Mouse (Mus musculus) cerebellum, adult 2 months (tissue): Measurements from ENCODE around the gene Ndrg3. TPM values are rescaled to one million over a fixed set of nuclear protein-coding genes. Genes with fewer than 3 reads are reported as not detected.
"Not testable (repeated sequence)": the region's sequence is repeated elsewhere in the genome, so short reads cannot be mapped to it uniquely, and the experiment has no call there.

ENCODE experiments used
- DNase-seq, 2 experiments: peaks; one replicate each; pipeline ENCODE4 v3.0.0; 2021
- H3K27ac ChIP-seq: fragments of 200-500 bp; 2 replicates; pipeline ENCODE4 v1.5.1; 2012; ENCODE audit warnings: low read length, control low read depth, inconsistent platforms; ENCODE audit not compliant: insufficient read depth
- H3K27me3 ChIP-seq: fragments of 200-500 bp; 2 replicates; pipeline ENCODE4 v1.6.1; 2012; ENCODE audit warnings: inconsistent platforms, mild to moderate bottlenecking, low read length, moderate library complexity; ENCODE audit not compliant: control insufficient read depth, insufficient read depth
- H3K4me1 ChIP-seq: fragments of 200-500 bp; 2 replicates; pipeline ENCODE4 v1.6.1; 2011; ENCODE audit warnings: low read length; ENCODE audit not compliant: control insufficient read depth, insufficient read depth
- H3K4me3 ChIP-seq: fragments of 200-500 bp; replicated peaks from 2 replicates; pipeline ENCODE3; 2011; ENCODE audit warnings: mild to moderate bottlenecking, low read depth, low read length, control low read depth; ENCODE audit not compliant: insufficient read depth
- CTCF ChIP-seq: fragments of 200-500 bp; IDR thresholded peaks from 2 replicates; pipeline ENCODE4 v1.5.1; 2011; ENCODE audit warnings: low read depth, mild to moderate bottlenecking, control low read depth, low read length, moderate library complexity, borderline replicate concordance; ENCODE audit not compliant: insufficient read depth
- POLR2A ChIP-seq: fragments of 200-500 bp; IDR thresholded peaks from 2 replicates; pipeline ENCODE4 v1.6.1; 2011; ENCODE audit warnings: low read length, control low read depth, borderline replicate concordance; ENCODE audit not compliant: insufficient read depth
- WGBS: fragments of 180-500 bp; shearing (Covaris S2); methylation state at CpG from one replicate; pipeline ENCODE4 v1.1.7; 2018; 5-methylcytosine and 5-hydroxymethylcytosine counted together
- polyA plus RNA-seq: library from polyadenylated mRNA; depleted of rRNA; stranded (reverse); fragments of >200 nt; gene quantifications from 2 replicates; pipeline ENCODE4 v1.2.3, GENCODE M21; 2012

Ndrg3 gene
- polyA plus RNA-seq, 1 experiment: 782 TPM

DNA sequence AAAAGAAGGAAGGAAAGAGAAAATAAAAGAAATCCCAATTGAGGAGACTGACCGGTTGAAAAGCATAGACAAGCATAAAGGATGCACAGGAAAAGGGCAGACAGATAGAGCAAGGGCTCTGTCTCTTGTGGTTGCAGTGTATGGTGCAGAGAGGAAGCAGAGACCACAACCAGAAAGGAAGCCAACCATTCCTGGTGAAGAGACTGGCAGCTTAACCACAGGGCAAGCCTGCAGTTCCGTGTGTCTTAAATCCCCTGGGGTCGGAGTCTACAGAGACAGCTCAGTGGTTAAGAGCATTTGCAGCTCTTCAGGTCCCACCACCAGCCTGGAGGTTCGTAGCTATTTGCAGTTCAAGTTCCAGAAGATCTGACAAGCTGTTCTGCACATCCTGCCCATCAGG is 73.3 kb downstream of the Ndrg3 start:
- no peak for DNase-seq
- Histone ChIP-seq H3K27ac (no peak overlapping the region), H3K27me3 (no peaks in the 10 kb centered on the region), H3K4me3 (no peak overlapping the region), H3K4me1 (peaks cover 22% of the 10 kb centered on the region)
- TF ChIP-seq POLR2A: no peak
- TF ChIP-seq CTCF: no peak
- 78% methylated on average over 4 of the region's 4 CpGs for WGBS

DNA sequence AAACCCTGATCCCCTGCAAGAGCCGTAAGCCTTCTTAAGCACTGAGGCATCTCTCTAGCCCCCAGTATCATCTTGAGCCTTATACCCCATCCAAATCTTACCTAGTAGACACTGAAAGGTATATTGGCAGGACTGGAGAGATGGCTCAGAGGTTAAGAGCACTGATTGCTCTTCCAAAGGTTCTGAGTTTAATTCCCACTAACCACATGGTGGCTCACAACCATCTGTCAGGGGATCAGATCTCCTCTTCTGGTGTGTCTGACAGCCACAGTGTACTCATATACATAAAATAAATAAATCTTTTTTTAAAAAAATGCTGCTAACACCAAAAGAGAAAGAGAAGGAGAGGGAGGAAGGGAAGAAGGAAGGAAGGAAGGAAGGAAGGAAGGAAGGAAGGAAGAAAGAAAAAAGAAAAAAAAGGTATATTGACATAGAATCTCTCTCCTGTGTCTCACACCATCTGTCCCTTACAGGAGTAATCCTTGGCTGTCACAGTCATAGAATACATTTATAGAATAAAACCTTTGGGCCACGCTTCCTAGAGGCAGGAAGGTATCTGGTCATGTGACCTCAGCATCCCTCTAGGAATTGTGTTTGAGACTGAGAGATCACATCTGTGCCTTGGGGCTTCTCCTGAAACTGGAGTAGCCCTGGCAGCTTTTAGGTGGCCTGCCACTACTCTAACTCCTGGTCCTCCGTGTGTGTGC is 75.3 kb downstream of the Ndrg3 start:
- H3K27me3 ChIP-seq: no peaks in the 10 kb centered on the region
- whole genome bisulfite sequencing: 30% methylated on average over 3 of the region's 3 CpGs
- peak in 1 of 2 experiments; percentile 69 for DNase-seq
- H3K4me1 ChIP-seq: peaks cover 26% of the 10 kb centered on the region
- peak overlapping the region; percentile 51; the same call in 1 of the 2 replicates for H3K27ac ChIP-seq
- H3K4me3 ChIP-seq: no peak overlapping the region
- TF ChIP-seq CTCF (no peak), POLR2A (no peak)

DNA sequence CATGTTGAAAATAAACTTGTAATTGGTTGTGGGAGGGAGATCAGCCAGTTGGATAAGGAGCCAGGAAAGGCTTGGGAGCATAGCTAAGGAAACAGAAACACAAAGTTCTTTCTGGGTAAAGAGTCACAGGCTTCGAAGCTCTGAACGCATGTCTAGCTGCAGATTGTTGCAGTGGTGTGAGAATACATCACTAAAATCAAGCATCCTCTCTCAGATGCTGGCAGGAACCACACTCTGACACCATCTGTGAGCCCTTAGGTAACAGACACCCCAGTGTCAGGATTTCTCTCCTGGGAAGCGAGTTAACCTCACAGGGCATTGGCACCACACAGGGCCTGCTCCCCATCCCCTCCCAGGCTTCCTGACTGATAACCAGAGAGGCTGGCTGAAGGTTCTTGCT is 76.3 kb downstream of the Ndrg3 start:
- no peak for DNase-seq
- TF ChIP-seq POLR2A: no peak
- TF ChIP-seq CTCF: no peak
- Histone ChIP-seq H3K4me1 (peaks cover 26% of the 10 kb centered on the region), H3K4me3 (no peak overlapping the region), H3K27me3 (no peaks in the 10 kb centered on the region), H3K27ac (peak overlapping the region; percentile 68)
- WGBS: 19% methylated on average over 3 of the region's 3 CpGs

DNA sequence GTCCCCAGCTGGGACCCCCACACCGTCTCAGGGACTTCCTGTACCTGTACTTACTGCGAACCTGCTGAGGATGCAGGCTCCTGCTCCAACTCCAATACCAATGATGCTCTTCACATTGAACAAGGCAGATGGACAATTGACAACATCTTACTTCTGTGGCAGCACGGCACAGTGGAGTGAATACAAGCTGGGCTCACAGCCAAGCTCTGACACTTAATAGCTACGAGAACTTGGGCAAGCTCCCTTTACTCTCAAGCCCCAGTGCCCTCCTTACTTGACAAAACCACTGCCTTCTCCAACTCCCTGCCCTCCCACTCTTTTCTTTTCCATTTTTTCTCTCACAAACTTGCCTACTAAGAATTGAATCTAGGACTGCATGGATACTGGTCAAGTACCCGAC is 78.7 kb downstream of the Ndrg3 start:
- Histone ChIP-seq H3K4me1 (peaks cover 30% of the 10 kb centered on the region), H3K4me3 (no peak overlapping the region), H3K27me3 (no peaks in the 10 kb centered on the region), H3K27ac (no peak overlapping the region)
- DNase-seq: no peak
- 33% methylated on average over 5 of the region's 5 CpGs for WGBS
- no peak for TF ChIP-seq CTCF
- TF ChIP-seq POLR2A: no peak

DNA sequence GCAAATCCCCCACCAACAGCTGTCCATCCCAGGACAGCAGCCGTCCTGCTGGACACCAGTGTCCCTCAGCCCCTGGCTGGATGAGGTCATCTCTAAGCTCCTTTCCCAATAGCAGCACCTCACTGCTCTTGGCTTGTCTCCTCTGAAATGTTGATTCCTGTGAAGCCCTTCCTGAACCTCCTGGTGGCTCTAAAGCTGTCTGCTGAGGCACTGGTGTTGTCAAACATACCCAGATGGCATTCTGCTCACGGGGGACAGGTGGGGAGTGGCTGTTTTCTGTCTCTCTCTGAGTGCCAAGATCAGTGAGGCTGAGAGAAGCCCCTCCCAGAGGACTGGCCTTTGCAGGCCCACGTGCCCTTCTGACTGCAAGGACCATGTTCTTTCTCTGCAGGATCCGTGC is 85.9 kb downstream of the Ndrg3 start:
- not testable (repeated sequence) for H3K4me3 ChIP-seq, H3K27me3 ChIP-seq
- peak; percentile 76 to 87 for DNase-seq
- H3K27ac ChIP-seq: peak overlapping the region; percentile 92
- peaks cover 29% of the 10 kb centered on the region for H3K4me1 ChIP-seq
- WGBS: 5% methylated on average over 4 of the region's 4 CpGs

DNA sequence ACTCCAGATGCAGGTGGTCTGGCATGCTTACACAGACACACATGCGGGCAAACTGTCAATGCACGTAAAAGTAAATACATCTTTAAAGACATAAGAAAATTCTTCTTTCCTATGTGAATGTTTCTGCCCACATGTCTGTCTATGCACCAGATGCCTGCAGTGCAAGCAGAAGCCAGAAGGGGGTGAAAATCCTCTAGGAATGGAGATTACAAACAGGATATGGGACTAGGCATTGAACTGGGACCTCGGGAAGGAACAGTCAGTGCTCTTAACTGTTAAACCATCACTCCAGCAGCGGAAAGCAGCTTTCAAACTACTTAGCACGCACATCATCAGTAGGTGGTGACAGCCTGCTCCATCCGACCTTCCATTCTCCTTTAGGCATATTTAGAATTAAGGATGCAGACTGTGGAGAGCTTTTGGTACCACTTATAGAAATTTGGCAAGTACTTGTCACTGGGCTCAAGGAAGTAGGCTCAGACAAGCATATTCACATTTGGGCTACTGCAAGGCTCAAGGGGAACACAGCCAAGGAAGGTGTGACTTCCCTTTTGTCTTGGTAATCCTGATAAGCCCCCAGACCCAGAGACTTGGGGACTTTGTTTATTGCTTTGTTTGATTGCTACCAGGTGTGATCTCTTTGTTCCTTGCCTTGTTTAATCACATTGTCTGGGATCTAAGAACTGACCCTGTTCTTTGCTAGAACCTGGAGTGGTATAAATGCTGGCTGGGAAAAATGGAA is 86.7 kb downstream of the Ndrg3 start:
- H3K4me3 ChIP-seq: no peak overlapping the region
- H3K27me3 ChIP-seq: no peaks in the 10 kb centered on the region
- WGBS: 44% methylated on average over 6 of the region's 6 CpGs
- TF ChIP-seq CTCF (peak; percentile 65; the same call in 1 of the 2 replicates), POLR2A (no peak)
- H3K4me1 ChIP-seq: peaks cover 29% of the 10 kb centered on the region
- peak overlapping the region; percentile 92 for H3K27ac ChIP-seq
- DNase-seq: peak; percentile 76 to 78

DNA sequence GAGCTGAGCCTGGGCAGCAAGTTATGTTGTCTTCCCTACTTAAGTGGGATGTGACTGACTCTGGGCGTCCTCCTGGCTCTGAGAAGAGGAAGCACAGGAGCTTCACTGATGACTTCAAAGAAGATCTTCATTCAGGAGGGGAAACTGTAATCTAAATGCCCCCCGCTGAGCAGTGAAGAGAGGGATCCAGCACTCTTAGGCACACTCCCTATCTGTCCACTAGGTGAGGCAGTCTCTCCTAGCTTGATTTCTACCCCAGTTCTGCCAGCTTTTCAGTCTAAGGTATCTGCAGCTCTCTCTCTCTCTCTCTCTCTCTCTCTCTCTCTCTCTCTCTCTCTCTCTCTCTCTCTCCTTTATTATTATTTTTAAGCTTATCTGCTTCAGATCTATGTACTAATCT is 88.5 kb downstream of the Ndrg3 start:
- no peak for TF ChIP-seq POLR2A
- peak; percentile 55; the same call in 1 of the 2 replicates for TF ChIP-seq CTCF
- 50% methylated on average over 2 of the region's 2 CpGs for WGBS

DNA sequence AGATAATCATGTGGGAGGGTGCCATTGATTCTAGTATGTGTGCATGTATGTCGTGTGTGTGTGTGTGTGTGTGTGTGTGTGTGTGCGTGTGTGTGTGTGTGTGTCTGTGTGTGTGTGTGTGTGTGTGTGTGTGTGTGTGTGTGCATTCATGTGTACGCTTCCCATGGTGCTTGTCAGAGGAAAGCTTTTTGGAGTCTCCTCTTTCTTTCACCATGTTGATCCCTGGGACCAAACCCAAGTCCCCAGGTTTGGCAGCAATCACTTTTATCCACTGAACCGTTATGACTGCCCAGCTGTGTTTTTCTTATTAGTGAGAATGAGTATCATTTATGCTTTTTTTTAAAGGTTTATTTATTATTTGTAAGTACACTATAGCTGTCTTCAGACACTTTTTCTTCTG is 89.4 kb downstream of the Ndrg3 start:
- peaks cover 28% of the 10 kb centered on the region for H3K4me1 ChIP-seq
- not testable (repeated sequence) for H3K27me3 ChIP-seq, H3K4me3 ChIP-seq, H3K27ac ChIP-seq, DNase-seq
- 42% methylated on average over 4 of the region's 4 CpGs for WGBS

More for the DNA sequence above, 88.5 kb downstream of the Ndrg3 start:
- Histone ChIP-seq H3K4me1 (peaks cover 28% of the 10 kb centered on the region), H3K27me3 (no peaks in the 10 kb centered on the region), H3K27ac (no peak overlapping the region), H3K4me3 (no peak overlapping the region)
- peak in 1 of 2 experiments; percentile 51 for DNase-seq
